Mouse (Mus musculus) liver, adult 2 months (tissue): ENCODE data around the gene Caap1. TPM values are rescaled to one million over a fixed set of nuclear protein-coding genes. Genes with fewer than 3 reads are reported as not detected.
A peak's percentile ranks its signal among the peaks of the same experiment; 100 is the strongest.

Experiments
- DNase-seq: peaks from one replicate; pipeline ENCODE4 v3.0.0-alpha.2; 2011; ENCODE audit warnings: low read depth, low spot score; ENCODE audit errors: extremely low read depth
- H3K27ac ChIP-seq: fragments of 200-500 bp; replicated peaks from 2 replicates; pipeline ENCODE4 v1.5.1; 2012; ENCODE audit warnings: low read depth, mild to moderate bottlenecking, control low read depth, inconsistent platforms, low read length; ENCODE audit not compliant: insufficient read depth
- H3K27me3 ChIP-seq: fragments of 200-500 bp; 2 replicates; pipeline ENCODE4 v1.6.1; 2012; ENCODE audit warnings: mild to moderate bottlenecking, moderate library complexity, low read length, inconsistent platforms; ENCODE audit not compliant: control insufficient read depth, insufficient read depth
- H3K36me3 ChIP-seq: fragments of 200-500 bp; 2 replicates; pipeline ENCODE4 v1.6.1; 2012; ENCODE audit warnings: low read length, inconsistent platforms; ENCODE audit not compliant: control insufficient read depth, insufficient read depth
- H3K4me1 ChIP-seq: fragments of 200-500 bp; 2 replicates; pipeline ENCODE4 v1.6.1; 2011; ENCODE audit warnings: low read length; ENCODE audit not compliant: control insufficient read depth, insufficient read depth
- H3K4me3 ChIP-seq: fragments of 200-500 bp; 2 replicates; pipeline ENCODE4 v1.5.1; 2011; ENCODE audit warnings: low read depth, mild to moderate bottlenecking, control low read depth, low read length, moderate library complexity; ENCODE audit not compliant: insufficient read depth
- H3K79me2 ChIP-seq: fragments of 200-500 bp; 2 replicates; pipeline ENCODE4 v1.6.1; 2012; ENCODE audit warnings: inconsistent platforms, mild to moderate bottlenecking, low read length, moderate library complexity; ENCODE audit not compliant: control insufficient read depth, insufficient read depth
- H3K9ac ChIP-seq: fragments of 200-500 bp; 2 replicates; pipeline ENCODE4 v1.6.1; 2012; ENCODE audit warnings: low read depth, mild to moderate bottlenecking, control low read depth, inconsistent platforms, low read length
- CTCF ChIP-seq: fragments of 200-500 bp; IDR thresholded peaks from 2 replicates; pipeline ENCODE4 v1.5.1; 2011; ENCODE audit warnings: low read depth, low read length, control low read depth
- POLR2A ChIP-seq: fragments of 200-500 bp; IDR thresholded peaks from 2 replicates; pipeline ENCODE4 v1.6.1; 2011; ENCODE audit warnings: low read length, control low read depth; ENCODE audit not compliant: insufficient read depth; ENCODE audit errors: extremely low read depth
- WGBS: fragments of 180-500 bp; shearing (Covaris S2); methylation state at CpG from one replicate; pipeline ENCODE4 v1.1.7; 2018; 5-methylcytosine and 5-hydroxymethylcytosine counted together
- polyA plus RNA-seq: library from polyadenylated mRNA; depleted of rRNA; stranded (reverse); fragments of >200 nt; gene quantifications from 2 replicates; pipeline ENCODE4 v1.2.3, GENCODE M21; 2012
- total RNA-seq: library from RNA; depleted of rRNA; stranded (reverse); fragments of >200 nt; gene quantifications from 2 replicates; pipeline ENCODE4 v1.2.3, GENCODE M21; 2014

The Caap1 gene
- total and polyA plus RNA-seq, 2 experiments = 1.4 to 5.3 TPM

GRCm38 (mm10) chr4:94533205-94533604, 23.4 kb downstream of the Caap1 start:
- Histone ChIP-seq H3K36me3 (peaks cover 3% of the 10 kb centered on the region; the same call in 1 of the 2 replicates), H3K79me2 (no peaks in the 10 kb centered on the region; the same call in 1 of the 2 replicates), H3K9ac (no peak overlapping the region), H3K27ac (no peak overlapping the region), H3K4me1 (no peaks in the 10 kb centered on the region; the same call in 1 of the 2 replicates), H3K4me3 (no peak overlapping the region), H3K27me3 (no peaks in the 10 kb centered on the region)
- TF ChIP-seq CTCF (no peak), POLR2A (no peak)
- DNase-seq = no peak

GRCm38 (mm10) chr4:94529448-94529847, 27.1 kb downstream of the Caap1 start:
- TF ChIP-seq POLR2A (no peak), CTCF (no peak)
- peak; percentile 57 for DNase-seq
- H3K27ac ChIP-seq = no peak overlapping the region
- peaks cover 4% of the 10 kb centered on the region for H3K36me3 ChIP-seq
- no peaks in the 10 kb centered on the region; the same call in 1 of the 2 replicates for H3K79me2 ChIP-seq
- no peak overlapping the region for H3K9ac ChIP-seq
- H3K27me3 ChIP-seq = no peaks in the 10 kb centered on the region
- no peaks in the 10 kb centered on the region; the same call in 1 of the 2 replicates for H3K4me1 ChIP-seq
- WGBS = 23% methylated on average over 1 of the region's 1 CpGs
- H3K4me3 ChIP-seq = no peak overlapping the region

- no peak overlapping the region for H3K27ac ChIP-seq
- H3K36me3 ChIP-seq = peaks cover 9% of the 10 kb centered on the region
- DNase-seq = no peak
- no peak overlapping the region for H3K9ac ChIP-seq
- TF ChIP-seq CTCF (0 out of 2 replicates have a peak, but pooled peaks have one; percentile 15), POLR2A (no peak)
- H3K79me2 ChIP-seq = no peaks in the 10 kb centered on the region
- H3K4me1 ChIP-seq = no peaks in the 10 kb centered on the region; the same call in 1 of the 2 replicates
- no peak overlapping the region for H3K4me3 ChIP-seq
- H3K27me3 ChIP-seq = no peaks in the 10 kb centered on the region
Observed at GRCm38 (mm10) chr4:94523321-94523720, 33.3 kb downstream of the Caap1 start.

DNA sequence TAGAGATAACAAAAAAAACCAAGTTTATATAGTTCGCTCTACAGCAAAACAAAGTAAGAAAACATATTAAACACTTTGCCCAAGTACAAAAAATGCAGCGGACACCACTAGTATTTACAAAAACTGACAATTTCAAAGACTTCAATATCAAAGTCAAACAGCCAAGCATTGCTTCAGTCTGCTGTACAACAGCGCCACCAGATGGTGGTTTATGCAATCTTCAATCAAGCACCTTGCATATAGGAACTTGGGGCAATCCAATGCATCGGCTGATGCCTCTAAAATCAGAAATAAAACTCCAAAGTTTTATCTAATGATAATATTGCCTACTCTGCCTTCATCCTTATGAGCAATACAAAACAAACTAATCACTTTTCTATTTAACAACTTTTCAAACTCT, 39.0 kb downstream of the Caap1 start:
- H3K4me3 ChIP-seq = no peak overlapping the region
- no peak for TF ChIP-seq POLR2A
- TF ChIP-seq CTCF = 0 out of 2 replicates have a peak, but pooled peaks have one; percentile 14
- 70% methylated on average over 4 of the region's 4 CpGs for WGBS
- H3K4me1 ChIP-seq = no peaks in the 10 kb centered on the region
- no peaks in the 10 kb centered on the region for H3K27me3 ChIP-seq
- no peak overlapping the region for H3K27ac ChIP-seq
- DNase-seq = peak; percentile 45
- H3K79me2 ChIP-seq = no peaks in the 10 kb centered on the region; the same call in 1 of the 2 replicates
- H3K36me3 ChIP-seq = peaks cover 6% of the 10 kb centered on the region
- no peak overlapping the region for H3K9ac ChIP-seq

- no peaks in the 10 kb centered on the region; the same call in 1 of the 2 replicates for H3K79me2 ChIP-seq
- no peaks in the 10 kb centered on the region for H3K27me3 ChIP-seq
- peaks cover 8% of the 10 kb centered on the region for H3K36me3 ChIP-seq
- TF ChIP-seq POLR2A = no peak
- no peak for TF ChIP-seq CTCF
- H3K4me3 ChIP-seq = no peak overlapping the region
- no peaks in the 10 kb centered on the region for H3K4me1 ChIP-seq
- DNase-seq = peak; percentile 40
- no peak overlapping the region for H3K9ac ChIP-seq
- no peak overlapping the region for H3K27ac ChIP-seq
- 63% methylated on average over 3 of the region's 3 CpGs for WGBS
Observed at GRCm38 (mm10) chr4:94515366-94515765, 41.2 kb downstream of the Caap1 start.

DNA sequence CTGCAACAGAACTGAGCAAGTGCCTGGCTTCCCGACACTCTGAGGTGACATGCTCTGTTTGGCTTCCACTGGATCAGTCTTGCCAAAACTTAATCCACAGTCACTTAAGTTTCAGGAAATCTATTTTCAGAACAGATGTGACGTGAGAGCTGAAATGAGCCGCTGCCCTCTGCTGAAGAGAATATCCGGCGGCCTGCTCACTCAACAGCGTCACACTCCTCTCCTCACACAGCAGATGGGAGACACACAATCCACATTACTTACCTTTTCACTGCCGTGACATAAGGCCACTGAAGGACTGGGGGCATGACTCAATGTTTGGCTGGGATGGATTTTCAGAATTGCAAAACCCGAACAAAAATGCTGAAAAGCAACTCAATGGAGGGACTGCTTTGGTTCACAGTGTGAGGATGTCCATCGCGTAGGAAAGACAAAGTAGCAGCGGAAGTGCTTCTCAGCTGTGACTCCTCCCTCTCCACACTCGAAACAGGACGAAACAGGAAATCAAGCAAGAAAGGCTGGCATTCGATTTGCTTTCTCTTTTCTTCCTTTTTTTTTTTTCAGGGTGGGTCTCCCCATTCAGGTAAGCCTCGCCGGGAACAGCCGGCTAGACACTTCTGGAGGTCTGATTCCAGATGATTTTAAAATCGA, 79.7 kb downstream of the Caap1 start:
- Histone ChIP-seq H3K9ac (peak overlapping the region; percentile 21; the same call in 1 of the 2 replicates), H3K4me3 (no peak overlapping the region; the same call in 1 of the 2 replicates), H3K79me2 (no peaks in the 10 kb centered on the region), H3K36me3 (peaks cover 5% of the 10 kb centered on the region; the same call in 1 of the 2 replicates), H3K27ac (peak overlapping the region; percentile 51), H3K27me3 (no peaks in the 10 kb centered on the region), H3K4me1 (no peaks in the 10 kb centered on the region)
- 84% methylated on average over 18 of the region's 18 CpGs for WGBS
- TF ChIP-seq CTCF = no peak
- no peak for TF ChIP-seq POLR2A
- no peak for DNase-seq
